Mouse (Mus musculus) forebrain, embryonic 12.5 days (tissue): ENCODE results near the gene 1700019D03Rik. TPM values are rescaled to one million over a fixed set of nuclear protein-coding genes. Genes with fewer than 3 reads are reported as not detected.
"Not testable (repeated sequence)": the region's sequence is repeated elsewhere in the genome, so short reads cannot be mapped to it uniquely, and the experiment has no call there.

Source experiments
- ATAC-seq: fragments of 200-750 bp; cut with Nextera tagmentation; 2 replicates; pipeline ENCODE4 v1.8.0; 2017; ENCODE audit warnings: moderate TSS enrichment; ENCODE audit not compliant: low FRiP score
- H3K27ac ChIP-seq: fragments of 300-500 bp; sonication (generic); 2 replicates; pipeline ENCODE4 v1.5.1; 2016; ENCODE audit warnings: mild to moderate bottlenecking
- H3K27me3 ChIP-seq: fragments of 300-500 bp; sonication (generic); 2 replicates; pipeline ENCODE4 v1.6.1; 2016; ENCODE audit warnings: mild to moderate bottlenecking
- H3K36me3 ChIP-seq: fragments of 300-500 bp; sonication (generic); replicated peaks from 2 replicates; pipeline ENCODE4 v1.6.1; 2016; ENCODE audit warnings: mild to moderate bottlenecking
- H3K4me1 ChIP-seq: fragments of 300-500 bp; sonication (generic); 2 replicates; pipeline ENCODE4 v1.6.1; 2016
- H3K4me2 ChIP-seq: fragments of 300-500 bp; sonication (generic); 2 replicates; pipeline ENCODE4 v1.6.1; 2016; ENCODE audit warnings: mild to moderate bottlenecking, moderate library complexity
- H3K4me3 ChIP-seq: fragments of 300-500 bp; sonication (generic); replicated peaks from 2 replicates; pipeline ENCODE4 v1.5.1; 2016; ENCODE audit warnings: mild to moderate bottlenecking
- H3K9ac ChIP-seq: fragments of 300-500 bp; sonication (generic); 2 replicates; pipeline ENCODE4 v1.6.1; 2016; ENCODE audit warnings: mild to moderate bottlenecking
- H3K9me3 ChIP-seq: fragments of 300-500 bp; sonication (generic); 2 replicates; pipeline ENCODE4 v1.6.1; 2016
- WGBS: fragments of 180-500 bp; shearing (Covaris S2); methylation state at CpG from one replicate; pipeline ENCODE4 v1.1.7; 2016; 5-methylcytosine and 5-hydroxymethylcytosine counted together
- polyA plus RNA-seq: library from polyadenylated mRNA; unstranded; fragments of >200 nt; fragmentation: Nextera tagmentation; extraction: Ambion mirVana; gene quantifications from 2 replicates; pipeline ENCODE4 v1.2.1, GENCODE M21; 2016

Gene 1700019D03Rik
- polyA plus RNA-seq, 1 experiment from 2014 or later: 1.8 TPM

GRCm38 (mm10) chr1:52952551-52953397 lies 67.2 kb downstream of the 1700019D03Rik start:
- H3K9ac ChIP-seq: peak overlapping the region; percentile 63
- H3K9me3 ChIP-seq: no peaks in the 10 kb centered on the region
- peak overlapping the region; percentile 59 for H3K4me3 ChIP-seq
- no peak overlapping the region for H3K27ac ChIP-seq
- H3K4me1 ChIP-seq: peaks cover 20% of the 10 kb centered on the region
- no peaks in the 10 kb centered on the region for H3K36me3 ChIP-seq
- H3K27me3 ChIP-seq: peaks cover 6% of the 10 kb centered on the region; the same call in 1 of the 2 replicates
- WGBS: under 1% methylated on average over 46 of the region's 47 CpGs
- H3K4me2 ChIP-seq: peak overlapping the region; percentile 98
- ATAC-seq: peak; percentile 80

GRCm38 (mm10) chr1:52952143-52952542 lies 67.8 kb downstream of the 1700019D03Rik start:
- peaks cover 20% of the 10 kb centered on the region for H3K4me1 ChIP-seq
- peak overlapping the region; percentile 98 for H3K4me2 ChIP-seq
- H3K4me3 ChIP-seq: peak overlapping the region; percentile 59
- peak; percentile 53 for ATAC-seq
- no peak overlapping the region for H3K27ac ChIP-seq
- H3K9me3 ChIP-seq: no peaks in the 10 kb centered on the region
- WGBS: 3% methylated on average over 5 of the region's 5 CpGs
- H3K27me3 ChIP-seq: peaks cover 6% of the 10 kb centered on the region; the same call in 1 of the 2 replicates
- H3K36me3 ChIP-seq: no peaks in the 10 kb centered on the region
- H3K9ac ChIP-seq: peak overlapping the region; percentile 63; the same call in 1 of the 2 replicates

GRCm38 (mm10) chr1:52951146-52951868 lies 68.7 kb downstream of the 1700019D03Rik start:
- ATAC-seq: no peak
- WGBS: 56% methylated on average over 5 of the region's 5 CpGs
- Histone ChIP-seq H3K4me2 (no peak overlapping the region), H3K9me3 (no peaks in the 10 kb centered on the region), H3K4me1 (peaks cover 20% of the 10 kb centered on the region), H3K4me3 (no peak overlapping the region), H3K27me3 (peaks cover 6% of the 10 kb centered on the region; the same call in 1 of the 2 replicates), H3K9ac (no peak overlapping the region), H3K27ac (no peak overlapping the region), H3K36me3 (no peaks in the 10 kb centered on the region)

- Histone ChIP-seq H3K4me3 (no peak overlapping the region), H3K4me1 (peaks cover 11% of the 10 kb centered on the region), H3K4me2 (no peak overlapping the region), H3K27me3 (no peaks in the 10 kb centered on the region), H3K27ac (no peak overlapping the region), H3K36me3 (no peaks in the 10 kb centered on the region), H3K9me3 (no peaks in the 10 kb centered on the region), H3K9ac (no peak overlapping the region)
- WGBS: 89% methylated on average over 5 of the region's 5 CpGs
- no peak for ATAC-seq
These were observed 72.1 kb downstream of the 1700019D03Rik start for GRCm38 (mm10) chr1:52947895-52948294.

- no peak for ATAC-seq
- WGBS: 87% methylated on average over 1 of the region's 1 CpGs
- H3K27me3 ChIP-seq: no peaks in the 10 kb centered on the region
- no peaks in the 10 kb centered on the region for H3K4me1 ChIP-seq
- no peak overlapping the region for H3K4me2 ChIP-seq
- no peaks in the 10 kb centered on the region for H3K36me3 ChIP-seq
- no peak overlapping the region for H3K9ac ChIP-seq
- H3K4me3 ChIP-seq: no peak overlapping the region
- no peak overlapping the region for H3K27ac ChIP-seq
- no peaks in the 10 kb centered on the region for H3K9me3 ChIP-seq
These were observed 81.0 kb downstream of the 1700019D03Rik start for GRCm38 (mm10) chr1:52939021-52939420.

GRCm38 (mm10) chr1:52934494-52934893 lies 85.5 kb downstream of the 1700019D03Rik start:
- ATAC-seq: no peak

GRCm38 (mm10) chr1:52924482-52924881 lies 95.5 kb downstream of the 1700019D03Rik start:
- not testable (repeated sequence) for ATAC-seq, H3K36me3 ChIP-seq, H3K27me3 ChIP-seq, H3K27ac ChIP-seq, H3K9ac ChIP-seq, H3K4me3 ChIP-seq, H3K4me1 ChIP-seq, H3K9me3 ChIP-seq, H3K4me2 ChIP-seq
- WGBS: 80% methylated on average over 1 of the region's 1 CpGs

More at GRCm38 (mm10) chr1:52934494-52934893, 85.5 kb downstream of the 1700019D03Rik start:
- WGBS: 92% methylated on average over 5 of the region's 5 CpGs
- H3K4me3 ChIP-seq: no peak overlapping the region
- H3K4me2 ChIP-seq: no peak overlapping the region
- H3K27me3 ChIP-seq: no peaks in the 10 kb centered on the region
- H3K27ac ChIP-seq: no peak overlapping the region
- H3K9me3 ChIP-seq: no peaks in the 10 kb centered on the region
- H3K9ac ChIP-seq: no peak overlapping the region
- H3K4me1 ChIP-seq: no peaks in the 10 kb centered on the region
- no peaks in the 10 kb centered on the region for H3K36me3 ChIP-seq

GRCm38 (mm10) chr1:52918897-52919296 lies 101.1 kb downstream of the 1700019D03Rik start:
- H3K36me3 ChIP-seq, ATAC-seq, H3K4me2 ChIP-seq, H3K4me1 ChIP-seq, H3K27ac ChIP-seq, H3K4me3 ChIP-seq, H3K9me3 ChIP-seq, H3K27me3 ChIP-seq, H3K9ac ChIP-seq: not testable (repeated sequence)

GRCm38 (mm10) chr1:52916655-52917054 lies 103.3 kb downstream of the 1700019D03Rik start:
- no peaks in the 10 kb centered on the region for H3K9me3 ChIP-seq
- H3K4me3 ChIP-seq: no peak overlapping the region
- H3K27ac ChIP-seq: no peak overlapping the region
- 93% methylated on average over 2 of the region's 2 CpGs for WGBS
- no peak overlapping the region for H3K9ac ChIP-seq
- no peak overlapping the region for H3K4me2 ChIP-seq
- no peaks in the 10 kb centered on the region for H3K36me3 ChIP-seq
- no peak for ATAC-seq
- H3K4me1 ChIP-seq: no peaks in the 10 kb centered on the region
- no peaks in the 10 kb centered on the region for H3K27me3 ChIP-seq

- H3K9ac ChIP-seq: no peak overlapping the region
- no peaks in the 10 kb centered on the region for H3K36me3 ChIP-seq
- no peaks in the 10 kb centered on the region for H3K9me3 ChIP-seq
- no peak overlapping the region for H3K27ac ChIP-seq
- no peak overlapping the region for H3K4me2 ChIP-seq
- WGBS: 87% methylated on average over 3 of the region's 3 CpGs
- H3K4me1 ChIP-seq: no peaks in the 10 kb centered on the region
- ATAC-seq: no peak
- no peak overlapping the region for H3K4me3 ChIP-seq
- H3K27me3 ChIP-seq: no peaks in the 10 kb centered on the region
These were observed 110.2 kb downstream of the 1700019D03Rik start for GRCm38 (mm10) chr1:52909783-52910182.

- Histone ChIP-seq H3K36me3 (no peaks in the 10 kb centered on the region; the same call in 1 of the 2 replicates), H3K4me1 (no peaks in the 10 kb centered on the region), H3K9me3 (no peaks in the 10 kb centered on the region), H3K27ac (no peak overlapping the region), H3K4me3 (no peak overlapping the region), H3K4me2 (no peak overlapping the region), H3K27me3 (no peaks in the 10 kb centered on the region), H3K9ac (no peak overlapping the region)
- WGBS: 84% methylated on average over 2 of the region's 2 CpGs
- ATAC-seq: no peak
These were observed 135.8 kb downstream of the 1700019D03Rik start for GRCm38 (mm10) chr1:52884208-52884607.
